In the genomic region with DNA sequence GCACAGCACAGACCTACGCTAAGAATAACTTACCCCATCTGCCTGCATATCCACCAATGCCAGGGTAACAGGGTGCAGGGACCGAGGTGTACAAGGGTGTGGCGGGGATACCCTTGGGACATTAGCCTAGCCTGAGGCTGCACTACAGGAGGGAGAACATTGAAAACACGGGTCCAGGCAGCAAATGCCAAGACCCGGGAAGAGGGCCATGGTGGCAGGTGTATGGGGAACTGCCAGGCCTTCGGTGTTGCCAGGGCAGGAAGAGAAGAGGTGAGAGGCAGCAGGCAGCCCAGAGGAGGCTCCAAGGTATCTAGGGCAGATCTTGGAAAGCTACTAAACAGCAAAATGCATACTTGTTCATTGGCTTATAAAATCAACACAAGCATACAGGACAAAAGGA, we compare ENCODE assay signal across 15 mouse cellular contexts.
A peak's percentile ranks its signal among the peaks of the same experiment; 100 is the strongest.
DNase-seq lines count a peak whose midpoint lies in the region; TF ChIP-seq lines count a peak whose summit lies in the region.
"Had no signal": no experiment of that assay in that cellular context is flagged by ENCODE, and none has a peak within 500 bp of the region (broad histone marks: within the 10 kb centered on the region; RNA-seq: fewer than 3 reads in every experiment).

No protein-coding gene starts in this region.

- H3K4me3 ChIP-seq in layer of hippocampus, adult 2 months: no peak overlapping the region
- H3K4me3 ChIP-seq: midbrain, embryonic 10.5 days; neural tube, embryonic 13.5 days had no signal

- peak; percentile 35 to 38 for DNase-seq in gastrocnemius, adult 8-10 months (ENCODE audit: low spot score in 2 of 2)
- no peak for DNase-seq in gastrocnemius, postnatal 10 days
- peak; percentile 99 for DNase-seq in cerebellum, adult 8-10 months
- DNase-seq in layer of hippocampus, adult 2 months (ENCODE audit: low spot score in 2 of 2): peak; percentile 13 to 24
- peak; percentile 30 for DNase-seq in skeletal muscle tissue, adult 2 months (ENCODE audit: low read depth, low spot score)
- no peak for DNase-seq in right cerebral cortex, postnatal 14 days
- DNase-seq in thymus, postnatal 0 days (ENCODE audit: low spot score): no peak
- DNase-seq: adrenal gland, postnatal 10 days; left cerebral cortex, postnatal 4 days; lung, adult 2 months; lung, postnatal 36 days had no signal

- TF ChIP-seq CTCF in layer of hippocampus, adult 2 months (conservative IDR thresholded peaks at IDR 0.05): no peak

- H3K27ac ChIP-seq in layer of hippocampus, adult 2 months: peak overlapping the region; percentile 80
- H3K27ac ChIP-seq: hindbrain, embryonic 14.5 days; kidney, postnatal 0 days; midbrain, embryonic 10.5 days; neural tube, embryonic 13.5 days had no signal

Comparison
In these comparisons a context has a peak if more than half of its experiments do, and no peak if none do; other contexts are left out.
1. DNase-seq: peak in gastrocnemius, adult 8-10 months (2 of 2), cerebellum, adult 8-10 months (single experiment), layer of hippocampus, adult 2 months (2 of 2) and skeletal muscle tissue, adult 2 months (single experiment); none in gastrocnemius, postnatal 10 days (single experiment), right cerebral cortex, postnatal 14 days (single experiment) and thymus, postnatal 0 days (single experiment).